Mouse (Mus musculus) splenic B cell, adult 2 months (primary cell): ENCODE measurements around the gene Rsph3a.
"Not testable (repeated sequence)": the region's sequence is repeated elsewhere in the genome, so short reads cannot be mapped to it uniquely, and the experiment has no call there.

Experiments
- DNase-seq: peaks from one replicate; pipeline ENCODE4 v3.0.0-alpha.2; 2011; ENCODE audit warnings: low read depth, low spot score
- H3K27me3 ChIP-seq: 2 replicates; pipeline ENCODE4 v1.6.1; 2012; ENCODE audit warnings: mild to moderate bottlenecking, low read length, moderate library complexity, mixed read lengths; ENCODE audit not compliant: control insufficient read depth, poor library complexity, insufficient read depth, severe bottlenecking
- H3K36me3 ChIP-seq: 2 replicates; pipeline ENCODE4 v1.6.1; 2012; ENCODE audit warnings: mild to moderate bottlenecking, low read length, moderate library complexity, mixed read lengths; ENCODE audit not compliant: control insufficient read depth, poor library complexity, insufficient read depth, severe bottlenecking

The Rsph3a gene

GRCm38 (mm10) chr17:7919209-7919608, 26.2 kb upstream of the Rsph3a start:
- DNase-seq = no peak
- H3K27me3 ChIP-seq = no peaks in the 10 kb centered on the region
- H3K36me3 ChIP-seq = no peaks in the 10 kb centered on the region

- DNase-seq = no peak
- peaks cover 4% of the 10 kb centered on the region; the same call in 1 of the 2 replicates for H3K36me3 ChIP-seq
- H3K27me3 ChIP-seq = no peaks in the 10 kb centered on the region
These were observed 22.9 kb upstream of the Rsph3a start for GRCm38 (mm10) chr17:7922564-7922963.

- H3K36me3 ChIP-seq = peaks cover 4% of the 10 kb centered on the region
- H3K27me3 ChIP-seq = no peaks in the 10 kb centered on the region
- DNase-seq = no peak
These were observed 21.2 kb upstream of the Rsph3a start for GRCm38 (mm10) chr17:7924185-7924725.

- peak; percentile 92 for DNase-seq
- Histone ChIP-seq H3K36me3 (peaks cover 14% of the 10 kb centered on the region), H3K27me3 (no peaks in the 10 kb centered on the region)
These were observed 19.8 kb upstream of the Rsph3a start, which contains the start of gene Tagap for GRCm38 (mm10) chr17:7925413-7926160. TSS of gene Tagap (plus strand) at chr17:7926000.

- peak; percentile 94 for DNase-seq
- Histone ChIP-seq H3K36me3 (peaks cover 14% of the 10 kb centered on the region), H3K27me3 (no peaks in the 10 kb centered on the region)
These were observed 17.6 kb upstream of the Rsph3a start for GRCm38 (mm10) chr17:7927582-7928535.

GRCm38 (mm10) chr17:7928662-7929061, 16.8 kb upstream of the Rsph3a start:
- peaks cover 14% of the 10 kb centered on the region for H3K36me3 ChIP-seq
- no peak for DNase-seq
- H3K27me3 ChIP-seq = no peaks in the 10 kb centered on the region

- Histone ChIP-seq H3K27me3 (no peaks in the 10 kb centered on the region), H3K36me3 (peaks cover 14% of the 10 kb centered on the region)
- DNase-seq = peak; percentile 54
These were observed 16.1 kb upstream of the Rsph3a start for GRCm38 (mm10) chr17:7929279-7929678.

GRCm38 (mm10) chr17:7931096-7931990, 14.1 kb upstream of the Rsph3a start:
- peaks cover 14% of the 10 kb centered on the region for H3K36me3 ChIP-seq
- DNase-seq = peak; percentile 29
- no peaks in the 10 kb centered on the region for H3K27me3 ChIP-seq

GRCm38 (mm10) chr17:7932121-7932520, 13.3 kb upstream of the Rsph3a start:
- DNase-seq, H3K27me3 ChIP-seq: not testable (repeated sequence)
- H3K36me3 ChIP-seq = peaks cover 14% of the 10 kb centered on the region

GRCm38 (mm10) chr17:7939640-7940039, 5.8 kb upstream of the Rsph3a start:
- DNase-seq = peak; percentile 77
- Histone ChIP-seq H3K27me3 (no peaks in the 10 kb centered on the region), H3K36me3 (no peaks in the 10 kb centered on the region)

GRCm38 (mm10) chr17:7946053-7946627, 726 bp downstream of the Rsph3a start:
- not testable (repeated sequence) for DNase-seq, H3K36me3 ChIP-seq, H3K27me3 ChIP-seq

- H3K36me3 ChIP-seq, H3K27me3 ChIP-seq, DNase-seq: not testable (repeated sequence)
These were observed 5.9 kb downstream of the Rsph3a start for GRCm38 (mm10) chr17:7951333-7951732.

GRCm38 (mm10) chr17:7957242-7957641, 11.8 kb downstream of the Rsph3a start:
- H3K36me3 ChIP-seq, DNase-seq, H3K27me3 ChIP-seq: not testable (repeated sequence)

- not testable (repeated sequence) for H3K36me3 ChIP-seq, H3K27me3 ChIP-seq, DNase-seq
These were observed 17.9 kb downstream of the Rsph3a start for GRCm38 (mm10) chr17:7963333-7963732.
